Mouse (Mus musculus) limb, embryonic 12.5 days (tissue): ENCODE measurements at regions not wholly inside any gene's neighbourhood (a gene's known extent, or its start where the extent isn't known, plus 50 kb on each side); places are given as distances from the start of the nearest gene placed in this dataset.
"Not testable (repeated sequence)": the region's sequence is repeated elsewhere in the genome, so short reads cannot be mapped to it uniquely, and the experiment has no call there.

Source experiments
- ATAC-seq: fragments of 200-750 bp; cut with Nextera tagmentation; 2 replicates; pipeline ENCODE4 v1.8.0; 2017; ENCODE audit warnings: low read depth, moderate TSS enrichment; ENCODE audit not compliant: insufficient number of reproducible peaks, insufficient read depth, low FRiP score, low TSS enrichment
- H3K27ac ChIP-seq: fragments of 300-500 bp; sonication (generic); 2 replicates; pipeline ENCODE4 v1.5.1; 2016; ENCODE audit warnings: mild to moderate bottlenecking, moderate library complexity
- H3K27me3 ChIP-seq: fragments of 300-500 bp; sonication (generic); 2 replicates; pipeline ENCODE4 v1.6.1; 2016; ENCODE audit warnings: mild to moderate bottlenecking, moderate library complexity
- H3K36me3 ChIP-seq: fragments of 300-500 bp; sonication (generic); 2 replicates; pipeline ENCODE4 v1.6.1; 2016; ENCODE audit warnings: mild to moderate bottlenecking, moderate library complexity
- H3K4me1 ChIP-seq: fragments of 300-500 bp; sonication (generic); replicated peaks from 2 replicates; pipeline ENCODE4 v1.6.1; 2016
- H3K4me2 ChIP-seq: fragments of 300-500 bp; sonication (generic); 2 replicates; pipeline ENCODE4 v1.6.1; 2016; ENCODE audit warnings: mild to moderate bottlenecking, moderate library complexity
- H3K4me3 ChIP-seq: fragments of 300-500 bp; sonication (generic); replicated peaks from 2 replicates; pipeline ENCODE4 v1.5.1; 2016; ENCODE audit warnings: mild to moderate bottlenecking
- H3K9ac ChIP-seq: fragments of 300-500 bp; sonication (generic); replicated peaks from 2 replicates; pipeline ENCODE4 v1.6.1; 2016; ENCODE audit warnings: mild to moderate bottlenecking, moderate library complexity
- H3K9me3 ChIP-seq: fragments of 300-500 bp; sonication (generic); 2 replicates; pipeline ENCODE4 v1.6.1; 2016; ENCODE audit warnings: mild to moderate bottlenecking, moderate library complexity
- WGBS: fragments of 180-500 bp; shearing (Covaris S2); methylation state at CpG from one replicate; pipeline ENCODE4 v1.1.7; 2016; 5-methylcytosine and 5-hydroxymethylcytosine counted together

- Histone ChIP-seq H3K9ac (no peak overlapping the region), H3K4me1 (peaks cover 15% of the 10 kb centered on the region; the same call in 1 of the 2 replicates), H3K9me3 (no peaks in the 10 kb centered on the region), H3K36me3 (no peaks in the 10 kb centered on the region), H3K4me2 (peak overlapping the region; percentile 29), H3K27me3 (peaks cover 52% of the 10 kb centered on the region), H3K4me3 (no peak overlapping the region), H3K27ac (no peak overlapping the region)
- 3% methylated on average over 11 of the region's 11 CpGs for WGBS
- ATAC-seq = peak; percentile 68
Observed at GRCm38 (mm10) chr5:101365364-101365763, 299.4 kb downstream of the Nkx6-1 start.

- H3K9ac ChIP-seq = no peak overlapping the region
- H3K4me2 ChIP-seq = no peak overlapping the region
- H3K36me3 ChIP-seq = no peaks in the 10 kb centered on the region
- no peak overlapping the region for H3K4me3 ChIP-seq
- H3K27me3 ChIP-seq = peaks cover 23% of the 10 kb centered on the region
- H3K27ac ChIP-seq = no peak overlapping the region
- no peak for ATAC-seq
- H3K9me3 ChIP-seq = no peaks in the 10 kb centered on the region
- H3K4me1 ChIP-seq = peaks cover 10% of the 10 kb centered on the region
- WGBS = 59% methylated on average over 6 of the region's 6 CpGs
Observed at GRCm38 (mm10) chr5:101359986-101360385, 304.8 kb downstream of the Nkx6-1 start.

- 79% methylated on average over 3 of the region's 3 CpGs for WGBS
- H3K27me3 ChIP-seq = no peaks in the 10 kb centered on the region
- ATAC-seq = no peak
Observed at GRCm38 (mm10) chr5:101345406-101345805, 319.4 kb downstream of the Nkx6-1 start.

GRCm38 (mm10) chr5:101336361-101336760, 328.4 kb downstream of the Nkx6-1 start:
- H3K9ac ChIP-seq, H3K9me3 ChIP-seq, ATAC-seq, H3K27me3 ChIP-seq, H3K36me3 ChIP-seq, H3K4me2 ChIP-seq, H3K27ac ChIP-seq, H3K4me1 ChIP-seq, H3K4me3 ChIP-seq: not testable (repeated sequence)
- 73% methylated on average over 1 of the region's 1 CpGs for WGBS

More at GRCm38 (mm10) chr5:101345406-101345805, 319.4 kb downstream of the Nkx6-1 start:
- H3K36me3 ChIP-seq = no peaks in the 10 kb centered on the region
- no peaks in the 10 kb centered on the region for H3K4me1 ChIP-seq
- no peak overlapping the region for H3K4me2 ChIP-seq
- no peak overlapping the region for H3K4me3 ChIP-seq
- no peak overlapping the region for H3K27ac ChIP-seq
- H3K9ac ChIP-seq = no peak overlapping the region
- H3K9me3 ChIP-seq = no peaks in the 10 kb centered on the region

- H3K36me3 ChIP-seq = no peaks in the 10 kb centered on the region
- no peaks in the 10 kb centered on the region for H3K9me3 ChIP-seq
- H3K4me2 ChIP-seq = no peak overlapping the region
- 76% methylated on average over 10 of the region's 10 CpGs for WGBS
- no peak overlapping the region for H3K9ac ChIP-seq
- ATAC-seq = no peak
- no peak overlapping the region for H3K27ac ChIP-seq
- H3K27me3 ChIP-seq = no peaks in the 10 kb centered on the region
- H3K4me3 ChIP-seq = no peak overlapping the region
- no peaks in the 10 kb centered on the region for H3K4me1 ChIP-seq
Observed at GRCm38 (mm10) chr5:101331825-101332224, 333.0 kb downstream of the Nkx6-1 start.

GRCm38 (mm10) chr5:101326122-101326521, 338.7 kb downstream of the Nkx6-1 start:
- Histone ChIP-seq H3K4me2 (no peak overlapping the region), H3K27me3 (peaks cover 15% of the 10 kb centered on the region; the same call in 1 of the 2 replicates), H3K4me3 (no peak overlapping the region), H3K9me3 (no peaks in the 10 kb centered on the region), H3K36me3 (no peaks in the 10 kb centered on the region), H3K4me1 (peaks cover 11% of the 10 kb centered on the region), H3K9ac (no peak overlapping the region), H3K27ac (no peak overlapping the region)
- 56% methylated on average over 4 of the region's 4 CpGs for WGBS
- ATAC-seq = no peak

- Histone ChIP-seq H3K9ac (no peak overlapping the region), H3K4me2 (peak overlapping the region; percentile 42), H3K4me1 (peaks cover 11% of the 10 kb centered on the region), H3K9me3 (no peaks in the 10 kb centered on the region), H3K36me3 (no peaks in the 10 kb centered on the region), H3K27me3 (peaks cover 15% of the 10 kb centered on the region; the same call in 1 of the 2 replicates), H3K4me3 (no peak overlapping the region), H3K27ac (no peak overlapping the region)
- 10% methylated on average over 20 of the region's 20 CpGs for WGBS
- no peak for ATAC-seq
Observed at GRCm38 (mm10) chr5:101323041-101323950, 341.5 kb downstream of the Nkx6-1 start.

GRCm38 (mm10) chr5:101299986-101300385, 364.8 kb downstream of the Nkx6-1 start:
- WGBS = 86% methylated on average over 6 of the region's 6 CpGs
- no peaks in the 10 kb centered on the region for H3K36me3 ChIP-seq
- no peak overlapping the region for H3K27ac ChIP-seq
- H3K4me1 ChIP-seq = peaks cover 12% of the 10 kb centered on the region
- H3K9me3 ChIP-seq = no peaks in the 10 kb centered on the region
- H3K9ac ChIP-seq = no peak overlapping the region
- H3K4me3 ChIP-seq = no peak overlapping the region
- ATAC-seq = no peak
- H3K27me3 ChIP-seq = no peaks in the 10 kb centered on the region
- H3K4me2 ChIP-seq = no peak overlapping the region

GRCm38 (mm10) chr5:101298411-101298810, 366.4 kb downstream of the Nkx6-1 start:
- WGBS = 70% methylated on average over 4 of the region's 4 CpGs
- Histone ChIP-seq H3K27me3 (no peaks in the 10 kb centered on the region), H3K9me3 (no peaks in the 10 kb centered on the region)

GRCm38 (mm10) chr5:101297511-101298102, 367.2 kb downstream of the Nkx6-1 start:
- H3K4me2 ChIP-seq = no peak overlapping the region
- H3K36me3 ChIP-seq = no peaks in the 10 kb centered on the region
- no peak overlapping the region for H3K27ac ChIP-seq
- ATAC-seq = no peak
- H3K9ac ChIP-seq = no peak overlapping the region
- H3K4me1 ChIP-seq = peaks cover 4% of the 10 kb centered on the region
- no peaks in the 10 kb centered on the region for H3K27me3 ChIP-seq
- WGBS = 37% methylated on average over 5 of the region's 5 CpGs
- no peak overlapping the region for H3K4me3 ChIP-seq
- no peaks in the 10 kb centered on the region for H3K9me3 ChIP-seq

More at GRCm38 (mm10) chr5:101298411-101298810, 366.4 kb downstream of the Nkx6-1 start:
- H3K4me1 ChIP-seq = peaks cover 12% of the 10 kb centered on the region
- H3K4me3 ChIP-seq = no peak overlapping the region
- H3K4me2 ChIP-seq = no peak overlapping the region
- H3K36me3 ChIP-seq = no peaks in the 10 kb centered on the region
- no peak for ATAC-seq
- H3K9ac ChIP-seq = no peak overlapping the region
- H3K27ac ChIP-seq = no peak overlapping the region

- H3K9me3 ChIP-seq = no peaks in the 10 kb centered on the region
- no peaks in the 10 kb centered on the region for H3K36me3 ChIP-seq
- no peak overlapping the region for H3K4me2 ChIP-seq
- H3K4me1 ChIP-seq = peaks cover 3% of the 10 kb centered on the region; the same call in 1 of the 2 replicates
- ATAC-seq = no peak
- WGBS = 74% methylated on average over 7 of the region's 7 CpGs
- H3K9ac ChIP-seq = no peak overlapping the region
- H3K27me3 ChIP-seq = no peaks in the 10 kb centered on the region
- no peak overlapping the region for H3K27ac ChIP-seq
- no peak overlapping the region for H3K4me3 ChIP-seq
Observed at GRCm38 (mm10) chr5:101295941-101296340, 368.9 kb downstream of the Nkx6-1 start.
